Mouse (Mus musculus) limb, embryonic 11.5 days (tissue): ENCODE data around the gene Meox1. TPM values are rescaled to one million over a fixed set of nuclear protein-coding genes. Genes with fewer than 3 reads are reported as not detected.

Experiments used
- ATAC-seq: fragments of 200-750 bp; cut with Nextera tagmentation; 2 replicates; pipeline ENCODE4 v1.8.0; 2017; ENCODE audit warnings: low read depth; ENCODE audit not compliant: insufficient number of reproducible peaks, low FRiP score, low TSS enrichment
- DNase-seq: peaks from one replicate; pipeline ENCODE4 v3.0.0-alpha.2; 2015; ENCODE audit warnings: low spot score
- H3K27ac ChIP-seq: fragments of 300-500 bp; sonication (generic); replicated peaks from 2 replicates; pipeline ENCODE4 v1.5.1; 2014; ENCODE audit warnings: low read depth, mild to moderate bottlenecking, low read length
- H3K27me3 ChIP-seq: fragments of 300-500 bp; sonication (generic); 2 replicates; pipeline ENCODE4 v1.6.1; 2014; ENCODE audit warnings: mild to moderate bottlenecking, low read length, mixed read lengths; ENCODE audit not compliant: control insufficient read depth, insufficient read depth
- H3K36me3 ChIP-seq: fragments of 300-500 bp; sonication (generic); 2 replicates; pipeline ENCODE4 v1.6.1; 2014; ENCODE audit warnings: mild to moderate bottlenecking, low read length, moderate library complexity, mixed read lengths; ENCODE audit not compliant: control insufficient read depth, insufficient read depth
- H3K4me1 ChIP-seq: fragments of 300-500 bp; sonication (generic); 2 replicates; pipeline ENCODE4 v1.6.1; 2014; ENCODE audit warnings: low read length, mixed read lengths; ENCODE audit not compliant: control insufficient read depth, insufficient read depth
- H3K4me2 ChIP-seq: fragments of 300-500 bp; sonication (generic); 2 replicates; pipeline ENCODE4 v1.6.1; 2014; ENCODE audit warnings: low read depth, mild to moderate bottlenecking, moderate library complexity; ENCODE audit not compliant: severe bottlenecking
- H3K4me3 ChIP-seq: fragments of 300-500 bp; sonication (generic); 2 replicates; pipeline ENCODE4 v1.5.1; 2014; ENCODE audit warnings: low read depth, low read length
- H3K9ac ChIP-seq: fragments of 300-500 bp; sonication (generic); 2 replicates; pipeline ENCODE4 v1.6.1; 2014; ENCODE audit warnings: mild to moderate bottlenecking, low read length
- H3K9me3 ChIP-seq: fragments of 300-500 bp; sonication (generic); 2 replicates; pipeline ENCODE4 v1.6.1; 2016; ENCODE audit warnings: low read length; ENCODE audit not compliant: control insufficient read depth
- WGBS: fragments of 180-500 bp; shearing (Covaris S2); extraction: QIAGEN DNeasy Blood & Tissue Kit; methylation state at CpG from one replicate; pipeline ENCODE4 v1.1.7; 2014; 5-methylcytosine and 5-hydroxymethylcytosine counted together
- polyA plus RNA-seq: library from polyadenylated mRNA; unstranded; fragments of >200 nt; fragmentation: Nextera tagmentation; extraction: Ambion mirVana; gene quantifications from 2 replicates; pipeline ENCODE4 v1.2.1, GENCODE M21; 2014

Meox1 gene
- polyA plus RNA-seq, 1 experiment from 2014 or later, result 10.7 TPM

GRCm38 (mm10) chr11:101911855-101912579, 17.8 kb upstream of the Meox1 start:
- Histone ChIP-seq H3K4me1 (peaks cover 5% of the 10 kb centered on the region), H3K4me2 (no peak overlapping the region), H3K36me3 (no peaks in the 10 kb centered on the region), H3K9me3 (no peaks in the 10 kb centered on the region), H3K27me3 (no peaks in the 10 kb centered on the region; the same call in 1 of the 2 replicates), H3K9ac (no peak overlapping the region), H3K27ac (no peak overlapping the region), H3K4me3 (no peak overlapping the region)
- ATAC-seq, result peak; percentile 62; the same call in 1 of the 2 replicates
- DNase-seq, result peak; percentile 70
- 69% methylated on average over 4 of the region's 4 CpGs for WGBS

GRCm38 (mm10) chr11:101910230-101910946, 16.2 kb upstream of the Meox1 start:
- Histone ChIP-seq H3K9ac (no peak overlapping the region), H3K9me3 (no peaks in the 10 kb centered on the region), H3K4me1 (peaks cover 5% of the 10 kb centered on the region), H3K36me3 (no peaks in the 10 kb centered on the region), H3K4me3 (no peak overlapping the region), H3K4me2 (no peak overlapping the region), H3K27ac (no peak overlapping the region), H3K27me3 (no peaks in the 10 kb centered on the region; the same call in 1 of the 2 replicates)
- DNase-seq, result peak; percentile 96
- WGBS, result 23% methylated on average over 21 of the region's 21 CpGs
- no peak for ATAC-seq

GRCm38 (mm10) chr11:101908777-101909176, 14.6 kb upstream of the Meox1 start:
- DNase-seq (no peak), ATAC-seq (no peak)
- Histone ChIP-seq H3K9me3 (no peaks in the 10 kb centered on the region), H3K27ac (no peak overlapping the region), H3K9ac (no peak overlapping the region), H3K27me3 (no peaks in the 10 kb centered on the region; the same call in 1 of the 2 replicates), H3K4me2 (no peak overlapping the region), H3K4me3 (no peak overlapping the region), H3K4me1 (peaks cover 10% of the 10 kb centered on the region), H3K36me3 (no peaks in the 10 kb centered on the region)
- 51% methylated on average over 6 of the region's 6 CpGs for WGBS

- H3K36me3 ChIP-seq, result no peaks in the 10 kb centered on the region
- H3K27me3 ChIP-seq, result no peaks in the 10 kb centered on the region
- no peak overlapping the region for H3K9ac ChIP-seq
- 27% methylated on average over 13 of the region's 13 CpGs for WGBS
- H3K27ac ChIP-seq, result no peak overlapping the region
- DNase-seq, result peak; percentile 91
- no peak for ATAC-seq
- peaks cover 14% of the 10 kb centered on the region; the same call in 1 of the 2 replicates for H3K4me1 ChIP-seq
- H3K4me2 ChIP-seq, result no peak overlapping the region
- H3K4me3 ChIP-seq, result no peak overlapping the region
- H3K9me3 ChIP-seq, result no peaks in the 10 kb centered on the region
These were observed 10.9 kb upstream of the Meox1 start for GRCm38 (mm10) chr11:101905115-101905514.

- H3K27ac ChIP-seq, result no peak overlapping the region; the same call in 1 of the 2 replicates
- ATAC-seq (no peak), DNase-seq (peak; percentile 68)
- H3K27me3 ChIP-seq, result no peaks in the 10 kb centered on the region
- H3K4me2 ChIP-seq, result no peak overlapping the region
- no peaks in the 10 kb centered on the region for H3K9me3 ChIP-seq
- H3K4me3 ChIP-seq, result no peak overlapping the region
- H3K9ac ChIP-seq, result no peak overlapping the region
- 16% methylated on average over 8 of the region's 8 CpGs for WGBS
- H3K4me1 ChIP-seq, result peaks cover 28% of the 10 kb centered on the region
- H3K36me3 ChIP-seq, result no peaks in the 10 kb centered on the region
These were observed 7.1 kb upstream of the Meox1 start for GRCm38 (mm10) chr11:101901309-101901708.

- DNase-seq (no peak), ATAC-seq (no peak)
- Histone ChIP-seq H3K27me3 (no peaks in the 10 kb centered on the region), H3K4me2 (no peak overlapping the region), H3K27ac (no peak overlapping the region), H3K4me1 (peaks cover 42% of the 10 kb centered on the region), H3K9ac (no peak overlapping the region), H3K9me3 (no peaks in the 10 kb centered on the region), H3K4me3 (no peak overlapping the region), H3K36me3 (no peaks in the 10 kb centered on the region)
- 90% methylated on average over 4 of the region's 4 CpGs for WGBS
These were observed 4.2 kb upstream of the Meox1 start for GRCm38 (mm10) chr11:101898328-101898727.

GRCm38 (mm10) chr11:101896546-101897361, 2.6 kb upstream of the Meox1 start:
- H3K4me1 ChIP-seq, result peaks cover 54% of the 10 kb centered on the region
- no peak for ATAC-seq

GRCm38 (mm10) chr11:101893560-101893959, 614 bp downstream of the Meox1 start:
- WGBS, result 31% methylated on average over 15 of the region's 15 CpGs
- no peak for ATAC-seq
- Histone ChIP-seq H3K27ac (no peak overlapping the region; the same call in 1 of the 2 replicates), H3K9me3 (no peaks in the 10 kb centered on the region), H3K9ac (peak overlapping the region; percentile 56), H3K4me1 (peaks cover 70% of the 10 kb centered on the region), H3K4me2 (peak overlapping the region; percentile 39), H3K27me3 (0 out of 2 replicates have a peak, but pooled peaks cover 2% of the 10 kb centered on the region), H3K4me3 (peak overlapping the region; percentile 18), H3K36me3 (no peaks in the 10 kb centered on the region)
- no peak for DNase-seq

More at GRCm38 (mm10) chr11:101896546-101897361, 2.6 kb upstream of the Meox1 start:
- WGBS, result 11% methylated on average over 13 of the region's 13 CpGs
- no peak overlapping the region; the same call in 1 of the 2 replicates for H3K4me2 ChIP-seq
- peak overlapping the region; percentile 51; the same call in 1 of the 2 replicates for H3K27ac ChIP-seq
- peak; percentile 53 for DNase-seq
- H3K27me3 ChIP-seq, result 0 out of 2 replicates have a peak, but pooled peaks cover 1% of the 10 kb centered on the region
- no peak overlapping the region for H3K9ac ChIP-seq
- no peaks in the 10 kb centered on the region for H3K9me3 ChIP-seq
- no peak overlapping the region for H3K4me3 ChIP-seq
- no peaks in the 10 kb centered on the region for H3K36me3 ChIP-seq
